Mouse (Mus musculus): ENCODE measurements at regions not wholly inside any gene's neighbourhood (a gene's known extent, or its start where the extent isn't known, plus 50 kb on each side); places are given as distances from the start of the nearest gene placed in this dataset.

- TF ChIP-seq CTCF (IDR thresholded peaks at IDR 0.05) (no peak), EP300 (IDR thresholded peaks at IDR 0.05) (no peak)
Observed at GRCm38 (mm10) chr1:96569281-96569680, 302.7 kb downstream of the Slco4c1 start.

All from lung, postnatal 0 days (tissue).